Mouse (Mus musculus) lung, postnatal 0 days (tissue): ENCODE measurements at regions not wholly inside any gene's neighbourhood (a gene's known extent, or its start where the extent isn't known, plus 50 kb on each side); places are given as distances from the start of the nearest gene placed in this dataset.

Source experiments
- ATAC-seq: fragments of 200-750 bp; cut with Nextera tagmentation; 2 replicates; pipeline ENCODE4 v1.8.0; 2017; ENCODE audit warnings: moderate library complexity
- DNase-seq: peaks from one replicate; pipeline ENCODE4 v3.0.0-alpha.2; 2016; ENCODE audit warnings: low spot score
- H3K27ac ChIP-seq: fragments of 300-500 bp; sonication (generic); 2 replicates; pipeline ENCODE4 v1.5.1; 2014; ENCODE audit warnings: antibody characterized with exemption, mild to moderate bottlenecking, low read length, mixed read lengths
- H3K27me3 ChIP-seq: fragments of 300-500 bp; sonication (generic); replicated peaks from 2 replicates; pipeline ENCODE4 v1.6.1; 2014; ENCODE audit warnings: low read length, mixed read lengths; ENCODE audit not compliant: insufficient read depth
- H3K36me3 ChIP-seq: fragments of 300-500 bp; sonication (generic); 2 replicates; pipeline ENCODE4 v1.6.1; 2014; ENCODE audit warnings: low read length, mixed read lengths; ENCODE audit not compliant: insufficient read depth
- H3K4me1 ChIP-seq: fragments of 300-500 bp; sonication (generic); 2 replicates; pipeline ENCODE4 v1.6.1; 2014; ENCODE audit warnings: antibody characterized with exemption, low read depth, low read length, mixed read lengths; ENCODE audit not compliant: insufficient read depth
- H3K4me2 ChIP-seq: fragments of 300-500 bp; sonication (generic); replicated peaks from 2 replicates; pipeline ENCODE4 v1.6.1; 2014; ENCODE audit warnings: low read depth, mild to moderate bottlenecking, low read length, moderate library complexity, mixed read lengths
- H3K4me3 ChIP-seq: fragments of 300-500 bp; sonication (generic); 2 replicates; pipeline ENCODE4 v1.5.1; 2014; ENCODE audit warnings: low read depth, low read length
- H3K9ac ChIP-seq: fragments of 300-500 bp; sonication (generic); replicated peaks from 2 replicates; pipeline ENCODE4 v1.6.1; 2014; ENCODE audit warnings: low read depth, mild to moderate bottlenecking
- H3K9me3 ChIP-seq: fragments of 300-500 bp; sonication (generic); 2 replicates; pipeline ENCODE4 v1.6.1; 2016; ENCODE audit warnings: low read length, mixed read lengths
- CTCF ChIP-seq: IDR thresholded peaks from 2 replicates; pipeline ENCODE4 v1.5.1; 2016; ENCODE audit warnings: antibody characterized with exemption, mild to moderate bottlenecking
- EP300 ChIP-seq: IDR thresholded peaks from 2 replicates; pipeline ENCODE4 v1.6.1; 2016; ENCODE audit warnings: antibody characterized with exemption, mild to moderate bottlenecking, control low read depth
- WGBS: fragments of 180-500 bp; shearing (Covaris S2); extraction: QIAGEN DNeasy Blood & Tissue Kit; methylation state at CpG from one replicate; pipeline ENCODE4 v1.1.7; 2014; 5-methylcytosine and 5-hydroxymethylcytosine counted together

DNA sequence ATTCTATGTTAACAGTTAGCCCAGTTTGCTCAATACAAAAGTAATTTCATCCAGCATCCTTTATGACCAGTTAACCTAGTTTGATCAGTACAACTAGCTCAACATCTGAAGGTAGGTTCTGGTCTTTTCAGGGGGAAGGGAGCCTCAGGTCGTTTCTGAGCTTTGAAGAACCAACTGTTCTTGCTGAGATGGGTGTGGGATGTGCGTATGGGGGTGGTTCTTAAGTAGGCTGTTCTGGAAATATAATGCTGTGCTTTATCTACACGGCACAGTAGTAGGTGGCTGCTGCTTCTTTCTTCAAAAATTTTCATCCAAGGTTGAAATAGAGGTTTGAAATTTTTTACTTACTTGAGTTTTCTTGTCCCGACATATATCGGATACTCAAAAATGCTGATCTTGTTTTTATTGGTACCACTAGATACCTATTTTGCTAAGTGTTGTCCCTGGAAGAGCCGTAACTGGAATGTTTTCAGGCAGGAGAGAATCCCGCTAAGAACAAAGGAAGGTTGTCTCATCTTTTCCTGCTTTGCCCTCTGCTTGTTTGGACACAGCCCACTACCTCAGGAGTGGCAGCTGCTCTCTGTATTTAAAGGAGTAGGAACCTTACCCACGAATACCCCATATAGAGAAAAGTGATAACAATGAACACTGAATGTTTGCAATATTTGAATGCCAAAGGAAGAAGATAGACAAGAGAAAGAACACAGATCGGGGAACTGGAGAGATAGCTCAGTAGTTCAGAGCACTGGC, 275.5 kb downstream of the Cdh10 start:
- ATAC-seq (no peak), DNase-seq (no peak)
- Histone ChIP-seq H3K27me3 (no peaks in the 10 kb centered on the region), H3K9ac (no peak overlapping the region), H3K4me2 (no peak overlapping the region), H3K27ac (no peak overlapping the region), H3K9me3 (no peaks in the 10 kb centered on the region), H3K36me3 (no peaks in the 10 kb centered on the region), H3K4me3 (no peak overlapping the region), H3K4me1 (no peaks in the 10 kb centered on the region)
- TF ChIP-seq CTCF (no peak), EP300 (no peak)
- 79% methylated on average over 9 of the region's 9 CpGs for WGBS

DNA sequence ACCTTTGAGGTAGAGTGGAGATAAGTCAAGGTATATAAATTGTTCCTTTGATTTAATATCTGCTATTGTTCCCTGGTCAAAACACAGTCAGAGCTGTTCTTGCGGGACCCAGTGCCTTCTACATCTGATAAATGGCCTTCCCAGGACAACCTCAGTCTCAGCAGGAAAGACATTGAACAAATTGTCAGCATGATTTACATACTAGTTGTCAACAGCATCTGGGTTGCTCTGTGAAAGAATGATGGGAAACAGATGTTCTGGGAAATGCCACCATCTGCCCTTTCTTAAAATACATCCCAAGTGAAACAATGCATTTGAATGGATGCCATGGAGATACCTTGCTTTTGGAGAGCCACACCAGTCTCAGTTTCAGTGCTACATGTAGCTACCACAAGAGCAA, 296.2 kb downstream of the Cdh10 start:
- Histone ChIP-seq H3K9me3 (no peaks in the 10 kb centered on the region), H3K36me3 (no peaks in the 10 kb centered on the region), H3K9ac (no peak overlapping the region), H3K4me3 (no peak overlapping the region), H3K4me2 (no peak overlapping the region), H3K4me1 (no peaks in the 10 kb centered on the region), H3K27me3 (no peaks in the 10 kb centered on the region), H3K27ac (no peak overlapping the region)
- ATAC-seq (no peak), DNase-seq (no peak)
- TF ChIP-seq EP300 = no peak
- TF ChIP-seq CTCF = no peak
- 31% methylated on average over 1 of the region's 1 CpGs for WGBS

DNA sequence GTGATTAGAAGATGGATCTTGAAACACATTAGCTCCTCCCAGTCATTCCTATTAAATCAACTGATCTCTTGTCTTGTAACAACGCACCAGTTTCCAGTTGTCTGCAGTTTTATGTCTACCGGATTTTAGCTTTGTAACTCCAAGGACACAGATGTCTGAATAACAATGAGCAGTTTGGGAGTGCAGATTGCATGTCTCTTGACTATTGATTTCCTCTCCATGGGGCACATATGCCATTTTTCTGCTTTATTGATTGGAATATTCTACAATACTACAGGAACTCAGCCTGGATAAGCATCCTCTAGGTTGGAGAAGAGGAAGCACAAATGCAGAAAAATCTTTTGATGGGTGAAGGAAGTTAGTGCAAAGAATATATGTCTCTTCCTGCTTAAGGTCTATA, 300.2 kb downstream of the Cdh10 start:
- no peak overlapping the region for H3K4me2 ChIP-seq
- no peak for ATAC-seq
- H3K36me3 ChIP-seq = no peaks in the 10 kb centered on the region
- H3K4me3 ChIP-seq = no peak overlapping the region
- H3K9ac ChIP-seq = no peak overlapping the region
- no peaks in the 10 kb centered on the region for H3K27me3 ChIP-seq
- H3K4me1 ChIP-seq = no peaks in the 10 kb centered on the region
- DNase-seq = no peak
- WGBS = 85% methylated on average over 2 of the region's 2 CpGs
- no peaks in the 10 kb centered on the region for H3K9me3 ChIP-seq
- TF ChIP-seq CTCF = no peak
- no peak for TF ChIP-seq EP300
- H3K27ac ChIP-seq = no peak overlapping the region

DNA sequence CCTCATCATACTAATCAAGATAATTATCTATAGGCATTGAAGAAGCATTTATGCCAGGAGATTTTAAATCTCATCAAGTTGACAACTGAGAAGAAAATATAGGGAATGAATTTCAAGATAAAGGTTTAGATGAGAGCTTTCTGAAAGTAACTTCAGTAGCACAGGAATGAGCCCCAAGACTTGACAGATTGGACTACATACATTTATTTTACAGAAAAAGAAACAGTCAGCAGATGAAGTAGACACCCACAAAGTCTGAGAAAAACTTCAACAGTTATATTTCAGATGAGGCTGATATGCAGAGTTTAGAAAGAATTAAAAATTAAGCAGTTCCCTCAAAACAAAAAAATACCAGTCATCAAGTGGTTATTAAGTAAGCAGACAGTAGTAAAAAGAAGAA, 308.7 kb downstream of the Cdh10 start:
- ATAC-seq (no peak), DNase-seq (no peak)
- TF ChIP-seq EP300 = no peak
- no peak for TF ChIP-seq CTCF
- Histone ChIP-seq H3K9ac (no peak overlapping the region), H3K36me3 (no peaks in the 10 kb centered on the region), H3K4me1 (no peaks in the 10 kb centered on the region), H3K27ac (no peak overlapping the region), H3K4me2 (no peak overlapping the region), H3K9me3 (no peaks in the 10 kb centered on the region), H3K4me3 (no peak overlapping the region), H3K27me3 (no peaks in the 10 kb centered on the region)

DNA sequence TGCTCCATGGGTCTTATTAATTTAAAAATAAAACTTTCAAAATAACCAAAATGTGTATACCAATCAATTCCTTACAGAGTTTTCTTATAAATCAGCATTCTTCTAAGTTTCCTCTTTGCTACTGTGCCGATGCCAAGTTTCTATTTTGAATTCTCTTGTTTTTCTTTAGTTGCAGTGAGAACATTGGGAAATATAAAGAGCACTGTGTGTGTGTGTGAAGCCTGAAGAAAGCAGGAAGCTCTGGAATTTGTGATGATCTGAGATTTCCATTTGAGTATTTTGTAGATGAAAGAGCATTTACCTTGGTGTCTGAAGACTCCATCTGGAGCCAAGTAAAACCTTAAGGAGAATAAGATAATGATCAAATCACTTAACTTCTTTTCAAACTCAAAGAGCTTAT, 310.6 kb downstream of the Cdh10 start:
- H3K4me2 ChIP-seq = no peak overlapping the region
- ATAC-seq (no peak), DNase-seq (no peak)
- no peaks in the 10 kb centered on the region for H3K4me1 ChIP-seq
- no peak for TF ChIP-seq EP300
- no peak for TF ChIP-seq CTCF
- H3K9me3 ChIP-seq = no peaks in the 10 kb centered on the region
- no peaks in the 10 kb centered on the region for H3K36me3 ChIP-seq
- no peak overlapping the region for H3K27ac ChIP-seq
- H3K9ac ChIP-seq = no peak overlapping the region
- 85% methylated on average over 1 of the region's 1 CpGs for WGBS
- H3K4me3 ChIP-seq = no peak overlapping the region
- H3K27me3 ChIP-seq = no peaks in the 10 kb centered on the region

DNA sequence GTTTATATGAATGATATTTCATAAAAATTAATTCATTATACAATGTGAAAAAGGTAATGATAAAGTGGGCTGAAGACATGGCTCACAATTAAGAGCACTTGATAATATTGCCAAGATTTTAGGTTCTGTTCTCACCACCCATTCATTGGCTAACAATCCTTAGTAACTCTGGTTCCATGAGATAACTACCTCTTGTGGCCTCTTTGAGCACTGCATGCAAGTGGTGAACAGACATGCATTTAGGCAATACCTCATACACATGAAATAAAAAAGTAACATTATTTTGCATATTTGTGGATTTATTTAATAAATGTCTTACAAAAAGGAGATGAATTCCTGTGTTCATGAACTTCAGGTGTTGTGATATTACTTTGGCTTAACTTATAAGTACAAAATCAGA, 334.9 kb downstream of the Cdh10 start:
- H3K9me3 ChIP-seq = no peaks in the 10 kb centered on the region
- no peak overlapping the region for H3K27ac ChIP-seq
- no peaks in the 10 kb centered on the region for H3K36me3 ChIP-seq
- no peaks in the 10 kb centered on the region for H3K27me3 ChIP-seq
- H3K4me2 ChIP-seq = no peak overlapping the region
- H3K9ac ChIP-seq = no peak overlapping the region
- no peak for DNase-seq
- H3K4me3 ChIP-seq = no peak overlapping the region
- no peak for ATAC-seq
- no peaks in the 10 kb centered on the region for H3K4me1 ChIP-seq
- TF ChIP-seq EP300 (no peak), CTCF (no peak)
